Mouse (Mus musculus) cerebellum, adult 11-12 months (tissue): ENCODE measurements around the gene Slc7a4.
A peak's percentile ranks its signal among the peaks of the same experiment; 100 is the strongest.
"Not testable (repeated sequence)": the region's sequence is repeated elsewhere in the genome, so short reads cannot be mapped to it uniquely, and the experiment has no call there.

ENCODE experiments used
- DNase-seq: peaks from one replicate; pipeline ENCODE4 v3.0.0; 2022

Slc7a4 gene

DNA sequence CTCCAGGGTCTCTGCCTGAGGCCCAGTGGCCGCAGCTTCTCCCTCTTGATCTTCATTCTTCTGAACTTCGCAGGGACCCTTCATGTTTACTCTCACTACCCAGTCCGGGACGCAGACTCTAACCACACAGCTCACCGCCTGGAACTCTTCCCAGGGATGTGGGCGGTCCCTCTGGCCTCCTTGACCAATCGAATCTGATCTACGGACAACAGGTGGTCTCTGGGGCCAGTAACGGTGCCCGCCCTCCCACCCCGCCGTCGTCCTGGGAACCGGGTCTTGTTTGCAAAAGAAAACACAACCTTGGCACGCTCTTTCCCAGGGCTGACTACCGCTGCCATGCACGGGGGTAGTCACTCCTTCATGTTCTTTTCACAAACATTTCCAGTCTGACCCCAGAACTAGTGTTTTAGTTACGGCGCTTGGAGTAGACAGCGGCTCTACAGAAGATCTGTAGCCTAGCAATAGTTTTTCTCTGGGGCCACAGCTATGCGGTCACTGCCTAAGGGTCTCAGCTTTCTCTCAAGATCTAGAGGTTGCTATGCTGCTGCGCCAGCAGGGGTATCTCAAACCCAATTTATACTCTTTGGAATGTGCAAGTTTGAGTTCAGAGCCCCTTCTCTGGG lies 21.8 kb downstream of the Slc7a4 start, which contains the start of gene Lrrc74b:
TSS of gene Lrrc74b (minus strand) at position 120 of the 623 bp plus-strand sequence.
- no peak for DNase-seq

DNA sequence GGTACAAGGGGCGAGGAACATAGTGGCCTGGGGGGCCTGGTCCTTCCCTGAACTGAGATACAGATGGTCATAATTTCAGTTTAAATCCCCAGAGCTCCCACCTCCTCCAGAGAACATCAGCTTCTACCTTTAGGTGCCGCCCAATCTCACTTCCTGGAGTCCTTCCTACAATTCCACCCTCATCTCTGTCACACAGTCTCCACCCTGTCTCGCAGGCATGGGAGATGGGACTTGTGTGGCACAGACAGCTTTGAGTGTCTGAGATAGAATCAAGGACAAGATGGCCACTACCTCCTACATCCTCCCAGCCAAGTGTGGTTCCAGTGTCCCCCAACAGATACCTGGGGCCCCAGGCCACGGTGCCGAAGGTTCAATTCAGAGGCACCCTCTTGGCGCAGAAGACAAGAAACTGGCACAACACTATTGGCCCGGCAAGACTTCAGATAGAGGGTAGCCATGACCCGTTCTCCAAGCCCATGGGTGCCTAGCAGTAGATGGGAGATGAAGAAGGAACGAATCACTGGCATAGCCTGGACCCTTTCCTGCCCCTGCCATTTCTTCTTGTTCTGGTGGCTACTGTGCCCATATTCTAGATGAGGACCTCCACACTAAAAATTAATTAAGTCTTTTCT lies 23.5 kb downstream of the Slc7a4 start:
- no peak for DNase-seq

DNA sequence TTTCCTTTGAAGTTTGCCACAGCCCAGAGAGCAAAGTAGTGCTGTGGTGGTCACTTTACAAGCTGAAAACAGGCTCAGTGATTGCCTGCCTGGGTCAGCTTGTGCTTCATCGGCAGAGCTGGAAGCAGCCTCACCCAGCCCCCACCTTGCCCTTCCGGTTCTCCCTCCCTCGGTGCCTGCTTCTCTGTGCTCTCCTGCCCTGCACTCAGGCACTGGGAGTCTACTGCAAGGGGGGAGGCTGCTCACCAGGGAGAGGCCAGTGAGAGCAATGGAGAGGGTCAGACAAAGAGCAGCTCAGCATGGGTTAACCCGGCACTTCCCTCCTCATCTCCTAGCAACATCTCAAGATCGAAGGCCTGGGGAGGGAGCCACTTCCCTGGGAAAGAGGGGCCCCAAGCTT lies 24.2 kb downstream of the Slc7a4 start:
- no peak for DNase-seq

DNA sequence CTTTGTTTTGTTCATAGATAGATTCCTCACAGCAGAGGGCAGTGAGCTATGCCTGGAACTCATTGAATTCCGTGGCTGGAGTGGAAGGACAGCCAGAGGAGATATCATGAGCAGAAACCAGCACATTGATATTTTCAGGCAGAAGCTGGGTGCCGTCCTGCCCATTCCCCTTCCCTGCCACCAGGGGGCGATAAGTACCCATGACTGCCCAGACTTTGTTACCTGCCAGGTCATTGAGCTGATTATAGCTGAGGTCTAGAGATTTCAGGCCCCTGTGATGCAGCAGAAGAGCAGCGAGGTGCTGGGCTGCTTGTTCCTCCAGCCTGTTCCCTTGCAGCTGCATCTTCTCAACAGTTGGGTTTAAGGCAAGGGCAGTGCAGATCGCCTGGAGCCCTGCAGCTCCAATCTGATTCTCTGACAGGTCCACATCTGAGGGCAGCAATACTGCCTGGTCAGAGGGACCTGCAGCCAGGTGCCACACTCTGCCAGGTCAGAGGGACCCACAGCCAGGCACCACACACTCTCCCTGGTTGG lies 25.0 kb downstream of the Slc7a4 start:
- peak; percentile 60 for DNase-seq

DNA sequence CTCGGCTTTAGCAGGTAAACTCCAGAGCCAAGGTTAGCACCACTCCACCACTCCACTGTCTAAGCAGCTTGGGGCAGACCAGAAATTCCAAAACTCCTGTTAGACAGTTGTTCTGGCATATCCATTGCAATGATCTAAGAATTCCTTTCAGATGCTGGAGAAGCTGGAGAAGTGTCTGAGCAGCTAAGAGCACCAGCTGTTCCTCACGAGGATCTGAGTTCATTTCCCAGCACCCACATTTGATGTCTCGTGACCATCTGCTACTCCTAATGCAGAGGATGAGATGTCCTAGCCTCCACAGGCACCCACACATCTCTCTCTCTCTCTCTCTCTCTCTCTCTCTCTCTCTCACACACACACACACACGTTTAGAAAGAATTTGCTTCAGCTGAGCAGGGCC lies 26.1 kb downstream of the Slc7a4 start:
- DNase-seq, result no peak

DNA sequence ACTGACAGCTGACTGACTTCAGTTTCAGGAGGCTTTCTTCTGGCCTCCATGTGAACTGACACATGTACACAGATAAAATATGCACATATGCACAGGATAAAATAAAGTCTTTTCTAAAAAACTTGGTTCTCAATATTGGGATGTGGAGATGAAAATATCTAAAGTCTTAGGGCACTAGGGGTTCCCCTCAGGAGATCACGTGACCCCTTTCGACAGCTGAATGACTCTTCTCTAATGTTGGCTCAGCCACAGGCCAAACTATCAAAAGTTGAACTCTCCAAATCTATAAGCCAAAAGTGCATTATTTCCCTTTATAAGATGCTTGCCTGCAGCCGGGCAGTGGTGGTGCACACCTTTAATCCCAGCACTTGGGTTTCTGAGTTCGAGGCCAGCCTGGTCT lies 26.8 kb downstream of the Slc7a4 start:
- DNase-seq, result no peak

DNA sequence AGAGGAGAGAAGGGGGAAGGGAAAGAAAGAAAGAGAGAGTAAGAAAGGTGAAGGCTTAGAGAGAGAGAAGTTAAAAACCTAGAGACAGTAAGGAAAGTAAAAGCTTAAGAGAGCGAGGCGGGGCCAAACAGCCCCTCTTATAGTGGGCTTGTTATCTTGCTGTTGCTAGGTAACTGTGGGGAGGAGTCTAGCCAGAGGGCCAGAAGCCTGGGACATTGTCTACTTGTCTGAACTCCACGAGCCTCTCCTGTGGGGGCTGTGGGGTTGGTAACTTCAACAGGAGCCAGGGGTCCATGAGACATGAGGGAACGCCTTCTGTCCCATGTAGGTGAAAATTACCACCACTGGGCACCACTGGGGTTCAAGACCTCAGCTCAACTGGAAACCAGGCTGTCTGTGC lies 28.3 kb downstream of the Slc7a4 start:
- not testable (repeated sequence) for DNase-seq

DNA sequence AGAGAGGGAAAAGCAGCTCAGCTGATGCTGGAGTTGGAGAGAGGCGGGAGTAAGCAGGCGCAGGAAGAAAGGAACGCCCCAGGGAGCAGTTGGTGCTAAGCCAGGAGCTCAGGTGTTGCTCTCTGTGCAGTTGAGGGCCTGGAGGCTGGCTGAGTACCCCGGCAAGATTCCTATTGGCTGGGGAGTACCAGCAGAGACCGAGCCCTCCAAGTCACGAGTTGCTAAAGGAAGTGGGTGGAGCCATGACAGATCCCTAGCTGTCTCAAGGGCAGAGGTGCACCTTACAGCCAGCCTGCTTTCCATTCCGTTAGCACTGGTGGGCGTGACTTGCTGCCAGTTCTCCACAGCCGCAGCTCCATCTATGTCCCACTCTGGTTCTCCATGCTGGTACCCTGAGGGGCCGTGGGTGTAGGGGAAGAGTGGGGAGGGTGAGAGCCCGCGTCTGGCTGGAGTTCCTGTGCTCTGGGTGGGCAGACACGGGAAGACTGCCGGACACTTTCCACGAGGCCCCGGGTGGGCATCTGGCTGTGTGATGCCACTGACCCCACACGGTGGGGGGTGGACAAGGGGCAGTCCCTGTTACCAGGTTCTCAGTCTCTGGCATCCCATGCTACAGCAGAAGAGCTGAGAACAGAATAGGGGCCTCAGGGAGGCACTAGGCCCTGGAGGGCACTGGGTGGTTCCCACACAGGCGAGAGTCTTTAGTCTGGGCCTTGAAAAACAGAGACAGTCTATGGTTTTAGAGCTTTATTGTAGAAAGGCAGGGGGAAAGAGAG lies 28.9 kb downstream of the Slc7a4 start:
- DNase-seq, result no peak

DNA sequence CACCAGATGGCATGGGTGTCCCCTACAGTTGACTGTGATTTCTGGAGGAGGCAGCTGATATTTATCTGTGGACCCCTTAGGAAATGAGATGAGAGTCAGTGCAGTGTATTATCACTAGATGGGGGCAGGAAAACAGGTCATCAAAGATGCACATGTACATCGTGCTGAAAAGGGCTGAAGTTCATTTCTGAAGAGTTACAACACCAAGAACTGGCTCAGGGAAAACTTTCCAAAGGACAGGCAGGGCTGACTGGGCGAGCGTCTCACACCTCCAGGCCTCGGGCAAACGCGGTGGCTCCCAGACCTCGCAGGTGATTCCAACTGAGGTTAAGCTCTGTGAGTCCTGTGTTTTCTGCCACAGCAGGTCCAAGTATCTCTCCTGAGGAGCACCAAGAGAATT lies 30.2 kb downstream of the Slc7a4 start:
- DNase-seq, result no peak

DNA sequence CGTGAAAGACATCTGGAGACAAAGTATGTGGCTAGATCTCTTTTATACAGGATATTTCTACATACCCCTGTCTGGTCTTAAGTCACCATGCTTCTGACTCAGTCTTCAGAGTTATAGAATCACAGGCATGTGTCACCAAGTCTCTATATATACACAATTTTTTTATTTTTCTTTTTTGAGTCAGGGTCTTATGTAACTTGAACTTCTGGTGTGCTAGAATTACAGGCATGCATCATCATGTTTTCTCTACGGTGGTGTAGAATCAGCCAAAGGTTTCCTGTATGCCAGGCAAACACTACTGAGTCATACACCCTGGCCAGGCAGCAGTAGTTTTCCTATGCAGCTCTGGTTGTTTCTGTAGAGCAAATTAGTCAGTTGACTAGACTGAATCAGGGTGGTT lies 40.4 kb downstream of the Slc7a4 start:
- DNase-seq, result no peak

DNA sequence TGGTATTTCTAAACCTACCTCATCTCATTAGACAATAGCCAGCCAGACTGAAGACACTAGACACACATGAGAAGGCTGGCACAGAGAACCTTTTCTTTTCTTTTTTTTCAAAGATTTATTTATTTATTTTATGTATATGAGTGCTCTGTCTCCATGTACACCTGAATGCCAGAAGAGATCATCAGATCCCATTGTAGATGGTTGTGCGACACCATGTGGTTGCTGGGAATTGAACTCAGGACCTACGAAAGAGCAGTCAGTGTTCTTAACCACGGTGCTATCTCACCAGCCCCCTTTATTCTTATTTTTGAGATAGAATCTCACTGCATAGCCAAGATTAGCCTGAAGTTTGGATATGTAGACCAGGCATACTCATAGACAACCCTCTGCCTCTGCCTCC lies 46.4 kb downstream of the Slc7a4 start:
- no peak for DNase-seq

DNA sequence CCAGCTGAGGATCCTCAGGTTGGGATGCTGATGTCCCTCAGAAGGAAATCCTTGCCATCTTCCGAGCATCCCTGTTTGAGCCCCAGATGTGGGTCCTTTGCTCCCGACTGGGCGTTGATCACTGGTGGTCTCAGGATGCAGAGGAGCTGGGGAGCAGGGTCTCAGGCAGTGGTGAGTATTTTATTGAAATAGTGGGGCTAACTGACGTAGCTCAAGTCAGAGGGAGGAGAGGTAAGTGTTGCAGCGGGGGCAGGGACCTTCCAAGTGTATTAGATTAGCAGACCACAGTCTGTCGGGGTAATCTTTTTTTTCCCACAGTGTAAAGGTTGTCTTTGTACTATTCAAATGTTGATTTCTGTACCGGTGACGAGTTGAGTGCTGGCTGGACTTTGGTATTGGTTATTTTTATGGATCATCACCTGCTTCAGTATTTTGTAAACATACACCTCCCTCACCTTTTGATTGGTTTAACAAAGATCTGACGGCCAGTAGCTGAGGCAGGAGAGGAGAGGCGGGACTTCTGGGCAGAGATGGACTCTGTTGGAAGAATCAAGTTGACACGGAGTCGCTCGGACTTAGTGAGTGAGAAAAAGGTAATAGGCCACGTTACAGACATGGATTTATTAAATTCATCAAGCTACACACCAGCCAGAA lies 50.2 kb downstream of the Slc7a4 start:
- DNase-seq, result no peak

DNA sequence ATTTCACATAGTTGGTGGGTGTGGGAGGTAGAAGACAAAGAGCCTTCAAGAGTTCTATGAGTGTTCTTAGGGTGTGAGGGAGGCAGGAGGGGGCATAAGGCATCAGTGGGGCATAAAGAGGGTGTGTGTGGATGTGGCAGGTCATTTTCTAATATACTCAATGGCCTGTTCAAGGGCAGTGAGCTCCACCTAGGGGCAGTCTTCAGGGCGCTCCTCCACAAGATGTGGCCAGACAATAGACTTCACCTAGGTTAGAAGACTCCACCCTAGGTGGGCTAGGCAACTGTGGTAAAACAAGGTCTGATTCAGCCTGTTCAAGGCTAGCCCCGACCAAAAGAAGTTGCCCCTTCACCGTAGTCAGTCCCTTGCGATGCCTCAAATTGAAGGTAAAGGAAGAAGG lies 50.7 kb downstream of the Slc7a4 start:
- DNase-seq, result no peak

DNA sequence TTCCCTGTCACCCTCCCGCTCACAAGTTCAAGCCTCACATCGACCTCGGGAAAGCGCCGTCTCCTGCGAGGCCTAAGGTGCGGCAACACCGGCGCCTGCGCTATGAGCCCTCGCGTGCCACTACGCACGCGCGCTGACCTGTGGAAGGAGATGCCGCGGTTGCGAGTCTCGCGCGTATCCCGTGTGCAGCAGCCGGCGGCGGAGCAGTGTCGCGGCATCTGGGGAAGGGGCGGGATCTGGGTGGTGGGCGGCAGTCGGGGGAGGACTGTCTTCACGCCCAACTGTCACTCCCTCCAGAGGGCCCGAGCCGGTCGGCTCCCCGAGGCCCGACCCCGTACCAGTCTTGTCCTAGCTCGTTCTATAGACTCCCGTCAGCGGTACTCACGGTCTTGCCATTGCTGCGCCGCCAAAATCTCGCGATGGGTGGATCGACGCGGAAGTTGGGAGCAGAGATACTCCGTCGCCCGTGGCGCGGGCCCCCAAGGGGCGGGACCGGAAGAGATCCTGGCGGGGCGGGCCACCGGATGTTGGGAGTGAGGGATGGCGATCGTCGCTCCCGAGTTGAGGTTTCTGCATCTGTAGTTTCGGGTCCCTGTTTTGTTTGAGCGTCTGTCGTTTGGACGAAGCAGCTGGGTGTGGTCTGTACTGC lies 52.2 kb downstream of the Slc7a4 start, which contains the start of gene Thap7:
TSS of gene Thap7 (minus strand) at position 497 of the 649 bp plus-strand sequence.
- peak; percentile 94 for DNase-seq

DNA sequence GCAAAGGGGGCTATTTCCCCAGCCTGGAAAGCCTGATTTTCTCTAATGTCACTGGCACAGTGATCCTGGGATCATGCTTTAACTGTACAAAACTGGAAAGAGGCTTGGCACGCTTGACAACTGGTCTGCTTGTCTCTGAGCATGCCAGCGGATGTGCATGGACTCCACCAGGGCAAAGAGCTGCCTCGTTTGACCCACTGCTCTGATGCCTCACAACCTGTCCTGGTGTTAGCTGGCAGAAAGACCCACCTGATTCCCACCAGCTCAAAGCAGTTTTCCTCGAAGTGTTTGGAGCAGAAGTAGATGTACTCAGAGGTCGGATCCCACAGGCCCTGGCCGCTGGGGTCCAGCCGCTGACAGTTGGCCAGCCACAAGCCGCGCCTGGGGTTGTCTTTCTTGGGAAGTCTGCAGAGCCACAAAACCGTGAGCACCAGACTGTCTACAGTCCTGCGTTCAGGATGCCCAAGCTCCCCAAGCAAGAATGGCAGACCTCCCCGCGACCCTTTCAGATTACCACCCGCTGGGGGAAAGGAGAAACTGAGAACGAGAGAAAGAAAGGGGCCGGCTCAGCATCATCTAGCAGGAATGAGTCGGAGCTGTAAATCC lies 52.9 kb downstream of the Slc7a4 start:
- no peak for DNase-seq

DNA sequence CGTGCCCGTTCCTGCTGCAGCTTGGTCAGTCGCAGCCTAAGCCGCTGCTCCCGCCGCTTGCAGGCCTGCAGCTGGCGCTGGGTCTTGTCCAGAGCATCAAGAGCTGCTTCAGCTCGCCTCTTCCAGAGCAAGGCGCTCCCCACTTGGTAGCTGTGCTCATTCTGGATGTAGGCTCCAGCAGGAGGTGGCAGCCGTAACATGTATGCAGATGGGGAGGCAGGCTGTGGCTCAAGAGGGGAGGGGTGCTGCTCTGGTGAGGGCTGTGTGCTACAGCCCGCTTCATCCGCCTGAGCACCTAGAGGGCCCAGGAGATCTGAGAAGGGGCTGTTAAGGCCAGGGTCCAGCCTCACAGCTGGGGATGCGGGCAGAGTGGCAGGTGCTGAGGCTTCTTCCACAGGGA lies 54.7 kb downstream of the Slc7a4 start:
- peak; percentile 28 for DNase-seq

DNA sequence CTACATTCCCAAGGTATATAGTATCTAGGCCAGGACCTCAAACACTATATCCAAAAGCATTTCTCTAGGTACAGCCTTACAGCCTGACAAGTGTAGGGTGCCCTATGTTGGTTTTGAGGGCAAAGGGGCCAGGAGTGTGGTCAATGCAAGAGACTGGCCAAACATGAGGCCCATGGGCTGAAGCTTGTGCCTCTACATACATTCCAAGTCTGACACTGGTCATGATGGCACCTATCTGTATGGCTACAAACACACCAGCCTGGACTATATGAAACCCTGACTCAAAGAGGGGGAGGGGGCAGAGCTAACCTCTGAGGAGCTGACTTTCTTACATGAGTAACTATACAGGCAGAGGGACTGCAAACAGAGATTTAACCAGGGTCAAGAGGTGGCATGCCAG lies 55.4 kb downstream of the Slc7a4 start:
- DNase-seq, result peak; percentile 4

DNA sequence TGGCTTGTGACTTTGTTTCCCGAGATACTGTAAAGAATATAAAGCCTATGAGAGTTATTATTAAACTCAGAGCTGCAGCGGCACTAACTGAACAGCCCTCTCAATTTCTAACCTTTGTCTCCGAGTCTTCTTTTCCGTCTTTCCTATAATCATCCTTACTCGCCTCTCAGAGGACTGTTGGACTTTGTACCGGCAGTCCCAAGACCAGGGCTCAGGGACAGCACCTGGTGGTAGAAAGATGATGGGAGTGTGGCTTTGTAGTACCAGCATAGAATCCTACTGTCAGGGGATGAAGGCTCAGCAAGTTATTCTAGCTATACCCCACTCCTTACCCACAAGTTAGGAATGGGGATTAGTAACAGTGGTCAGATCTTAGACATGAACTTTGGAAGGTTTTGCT lies 56.8 kb downstream of the Slc7a4 start:
- DNase-seq, result no peak

DNA sequence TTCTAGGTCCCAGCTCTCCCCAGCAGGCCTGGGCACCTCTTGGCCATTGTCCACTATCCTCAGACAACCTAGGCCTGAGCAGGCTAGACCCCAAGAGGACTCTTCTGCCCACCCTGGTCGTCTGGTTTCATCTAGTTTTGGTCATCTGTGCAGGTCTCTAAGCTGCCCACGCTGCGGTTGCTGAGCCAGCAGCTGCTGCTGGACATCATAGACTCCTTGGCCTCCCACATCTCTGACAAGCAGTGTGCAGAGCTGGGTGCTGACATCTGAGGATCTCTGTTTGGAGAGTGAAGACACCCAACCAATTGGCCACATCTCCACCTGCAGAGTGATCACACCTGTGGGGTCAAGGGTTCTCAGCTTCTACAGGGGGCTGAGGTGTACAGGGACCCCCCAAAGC lies 57.5 kb downstream of the Slc7a4 start:
- DNase-seq, result peak; percentile 10

DNA sequence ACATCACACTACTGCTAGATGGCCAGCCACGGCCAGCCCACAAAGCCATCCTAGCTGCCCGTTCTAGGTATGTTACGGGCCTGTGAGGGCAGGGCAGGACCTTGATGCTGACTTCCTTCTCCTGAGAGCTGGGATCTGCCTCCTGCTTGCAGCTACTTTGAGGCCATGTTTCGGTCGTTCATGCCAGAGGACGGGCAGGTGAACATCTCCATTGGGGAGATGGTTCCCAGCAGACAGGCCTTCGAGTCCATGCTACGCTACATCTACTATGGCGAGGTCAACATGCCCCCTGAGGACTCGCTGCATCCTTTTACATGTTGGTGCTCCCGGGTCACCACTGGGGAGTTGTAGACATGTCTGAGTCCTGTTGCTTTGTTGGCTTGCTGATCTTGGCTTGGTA lies 58.9 kb downstream of the Slc7a4 start:
- DNase-seq, result peak; percentile 9
